Mouse (Mus musculus) hindbrain, embryonic 11.5 days (tissue): ENCODE results near the gene Mmel1. TPM values are rescaled to one million over a fixed set of nuclear protein-coding genes. Genes with fewer than 3 reads are reported as not detected.

ENCODE experiments used
- ATAC-seq: fragments of 200-750 bp; cut with Nextera tagmentation; 2 replicates; pipeline ENCODE4 v1.8.0; 2017; ENCODE audit warnings: mild to moderate bottlenecking, moderate TSS enrichment, moderate library complexity; ENCODE audit not compliant: low FRiP score
- DNase-seq: peaks from one replicate; pipeline ENCODE4 v3.0.0-alpha.2; 2015; ENCODE audit warnings: low spot score
- H3K27ac ChIP-seq: fragments of 300-500 bp; sonication (generic); 2 replicates; pipeline ENCODE4 v1.5.1; 2014; ENCODE audit warnings: mild to moderate bottlenecking, low read depth, low read length
- H3K27me3 ChIP-seq: fragments of 300-500 bp; sonication (generic); 2 replicates; pipeline ENCODE4 v1.6.1; 2014; ENCODE audit warnings: mild to moderate bottlenecking, low read length, moderate library complexity, mixed read lengths; ENCODE audit not compliant: control insufficient read depth, insufficient read depth
- H3K36me3 ChIP-seq: fragments of 300-500 bp; sonication (generic); 2 replicates; pipeline ENCODE4 v1.6.1; 2014; ENCODE audit warnings: mild to moderate bottlenecking, low read length, moderate library complexity, mixed read lengths; ENCODE audit not compliant: control insufficient read depth, insufficient read depth
- H3K4me1 ChIP-seq: fragments of 300-500 bp; sonication (generic); replicated peaks from 2 replicates; pipeline ENCODE4 v1.6.1; 2014; ENCODE audit warnings: low read length, mixed read lengths; ENCODE audit not compliant: control insufficient read depth, insufficient read depth
- H3K4me2 ChIP-seq: fragments of 300-500 bp; sonication (generic); replicated peaks from 2 replicates; pipeline ENCODE4 v1.6.1; 2014; ENCODE audit warnings: mild to moderate bottlenecking, low read depth, low read length
- H3K4me3 ChIP-seq: fragments of 300-500 bp; sonication (generic); 2 replicates; pipeline ENCODE4 v1.5.1; 2014; ENCODE audit warnings: low read depth, low read length
- H3K9ac ChIP-seq: fragments of 300-500 bp; sonication (generic); 2 replicates; pipeline ENCODE4 v1.6.1; 2014; ENCODE audit warnings: low read depth, low read length
- H3K9me3 ChIP-seq: fragments of 300-500 bp; sonication (generic); 2 replicates; pipeline ENCODE4 v1.6.1; 2016; ENCODE audit warnings: low read length; ENCODE audit not compliant: control insufficient read depth
- WGBS: fragments of 180-500 bp; shearing (Covaris S2); extraction: QIAGEN DNeasy Blood & Tissue Kit; methylation state at CpG from one replicate; pipeline ENCODE4 v1.1.7; 2014; 5-methylcytosine and 5-hydroxymethylcytosine counted together
- polyA plus RNA-seq: library from polyadenylated mRNA; unstranded; fragments of >200 nt; fragmentation: Nextera tagmentation; extraction: Ambion mirVana; gene quantifications from 2 replicates; pipeline ENCODE4 v1.2.1, GENCODE M21; 2014

Mmel1 gene
- polyA plus RNA-seq, 1 experiment from 2014 or later, result 0.48 TPM

GRCm38 (mm10) chr4:154857366-154858240, 11.8 kb upstream of the Mmel1 start:
- DNase-seq (no peak), ATAC-seq (no peak)
- Histone ChIP-seq H3K4me2 (no peak overlapping the region), H3K4me1 (no peaks in the 10 kb centered on the region; the same call in 1 of the 2 replicates), H3K27ac (no peak overlapping the region), H3K4me3 (no peak overlapping the region), H3K27me3 (peaks cover 19% of the 10 kb centered on the region), H3K9ac (no peak overlapping the region), H3K36me3 (no peaks in the 10 kb centered on the region), H3K9me3 (no peaks in the 10 kb centered on the region)
- 76% methylated on average over 10 of the region's 10 CpGs for WGBS

GRCm38 (mm10) chr4:154858601-154859000, 10.8 kb upstream of the Mmel1 start:
- Histone ChIP-seq H3K27me3 (peaks cover 19% of the 10 kb centered on the region), H3K27ac (no peak overlapping the region), H3K4me2 (no peak overlapping the region), H3K36me3 (no peaks in the 10 kb centered on the region), H3K4me3 (no peak overlapping the region), H3K9ac (no peak overlapping the region), H3K9me3 (no peaks in the 10 kb centered on the region), H3K4me1 (no peaks in the 10 kb centered on the region; the same call in 1 of the 2 replicates)
- ATAC-seq (no peak), DNase-seq (no peak)
- 84% methylated on average over 3 of the region's 3 CpGs for WGBS

- 72% methylated on average over 5 of the region's 5 CpGs for WGBS
- H3K36me3 ChIP-seq, result no peaks in the 10 kb centered on the region
Measured at GRCm38 (mm10) chr4:154861967-154862366, 7.4 kb upstream of the Mmel1 start.

GRCm38 (mm10) chr4:154863436-154863935, 5.9 kb upstream of the Mmel1 start:
- no peak overlapping the region for H3K4me3 ChIP-seq
- no peak for ATAC-seq
- no peak overlapping the region for H3K4me2 ChIP-seq
- no peaks in the 10 kb centered on the region for H3K36me3 ChIP-seq
- DNase-seq, result no peak
- H3K9ac ChIP-seq, result no peak overlapping the region
- H3K9me3 ChIP-seq, result no peaks in the 10 kb centered on the region
- H3K4me1 ChIP-seq, result peaks cover 2% of the 10 kb centered on the region
- H3K27me3 ChIP-seq, result no peaks in the 10 kb centered on the region
- 85% methylated on average over 3 of the region's 3 CpGs for WGBS
- no peak overlapping the region for H3K27ac ChIP-seq

More at GRCm38 (mm10) chr4:154861967-154862366, 7.4 kb upstream of the Mmel1 start:
- Histone ChIP-seq H3K27ac (no peak overlapping the region), H3K4me1 (peaks cover 2% of the 10 kb centered on the region), H3K27me3 (no peaks in the 10 kb centered on the region), H3K4me2 (no peak overlapping the region), H3K9ac (no peak overlapping the region), H3K4me3 (no peak overlapping the region), H3K9me3 (no peaks in the 10 kb centered on the region)
- no peak for DNase-seq
- ATAC-seq, result no peak

- Histone ChIP-seq H3K9ac (peak overlapping the region; percentile 63), H3K27ac (peak overlapping the region; percentile 52; the same call in 1 of the 2 replicates), H3K9me3 (no peaks in the 10 kb centered on the region), H3K4me3 (peak overlapping the region; percentile 15), H3K36me3 (no peaks in the 10 kb centered on the region), H3K4me1 (peaks cover 2% of the 10 kb centered on the region), H3K4me2 (peak overlapping the region; percentile 34), H3K27me3 (no peaks in the 10 kb centered on the region)
- WGBS, result 2% methylated on average over 18 of the region's 18 CpGs
- ATAC-seq (peak; percentile 92), DNase-seq (peak; percentile 97)
Measured at GRCm38 (mm10) chr4:154864271-154864771, 5.1 kb upstream of the Mmel1 start.

GRCm38 (mm10) chr4:154864961-154865760, 4.2 kb upstream of the Mmel1 start:
- 83% methylated on average over 18 of the region's 18 CpGs for WGBS
- Histone ChIP-seq H3K9ac (peak overlapping the region; percentile 63), H3K4me3 (no peak overlapping the region; the same call in 1 of the 2 replicates), H3K4me1 (peaks cover 2% of the 10 kb centered on the region), H3K36me3 (no peaks in the 10 kb centered on the region), H3K27me3 (no peaks in the 10 kb centered on the region), H3K27ac (peak overlapping the region; percentile 52; the same call in 1 of the 2 replicates), H3K9me3 (no peaks in the 10 kb centered on the region), H3K4me2 (no peak overlapping the region)
- ATAC-seq, result no peak
- no peak for DNase-seq

GRCm38 (mm10) chr4:154866391-154866790, 3.0 kb upstream of the Mmel1 start:
- H3K4me3 ChIP-seq, result no peak overlapping the region
- H3K4me1 ChIP-seq, result peaks cover 2% of the 10 kb centered on the region
- no peak overlapping the region for H3K27ac ChIP-seq
- no peak overlapping the region for H3K4me2 ChIP-seq
- no peak for DNase-seq
- no peaks in the 10 kb centered on the region for H3K9me3 ChIP-seq
- ATAC-seq, result no peak
- no peaks in the 10 kb centered on the region for H3K27me3 ChIP-seq
- WGBS, result 89% methylated on average over 5 of the region's 5 CpGs
- H3K36me3 ChIP-seq, result no peaks in the 10 kb centered on the region
- no peak overlapping the region for H3K9ac ChIP-seq

GRCm38 (mm10) chr4:154867257-154867656, 2.1 kb upstream of the Mmel1 start:
- ATAC-seq (no peak), DNase-seq (no peak)
- H3K27me3 ChIP-seq, result 0 out of 2 replicates have a peak, but pooled peaks cover 2% of the 10 kb centered on the region
- H3K9me3 ChIP-seq, result no peaks in the 10 kb centered on the region
- no peak overlapping the region for H3K4me3 ChIP-seq
- H3K4me2 ChIP-seq, result no peak overlapping the region
- H3K9ac ChIP-seq, result no peak overlapping the region
- no peaks in the 10 kb centered on the region for H3K36me3 ChIP-seq
- peaks cover 8% of the 10 kb centered on the region for H3K4me1 ChIP-seq
- 83% methylated on average over 6 of the region's 6 CpGs for WGBS
- no peak overlapping the region for H3K27ac ChIP-seq
